Mouse (Mus musculus) gastrocnemius, postnatal 25 days (tissue): ENCODE results near the gene Lyrm4. TPM values are rescaled to one million over a fixed set of nuclear protein-coding genes. Genes with fewer than 3 reads are reported as not detected.

Experiments used
- DNase-seq: peaks from one replicate; pipeline ENCODE4 v3.0.0; 2022
- long read RNA-seq, 2 experiments: library from polyadenylated mRNA; stranded (forward); transcript quantifications; one replicate each; pipeline ENCODE4 v2.0.0; 2021
- total RNA-seq, 2 experiments: library from RNA; stranded (reverse); gene quantifications; 1 replicate in 1 of 2; 2 replicates in 1 of 2; pipeline ENCODE4 v1.2.3; 2021

Lyrm4 gene
- total RNA-seq = 1 to 10 TPM; 5.8 TPM
- long read RNA-seq, experiment 1, transcript Lyrm4-201 (3 exons, 2,086 nt) = major isoform, 13 of 85 reads
- long read RNA-seq, experiment 1, partial matches to known transcripts = 0 of 85 reads
- long read RNA-seq, experiment 1, other reads (novel, unspliced or antisense) = 72 of 85 reads
- long read RNA-seq, experiment 2, transcript Lyrm4-201 (3 exons, 2,086 nt) = major isoform, 8 of 52 reads
- long read RNA-seq, experiment 2, partial matches to known transcripts = 0 of 52 reads
- long read RNA-seq, experiment 2, other reads (novel, unspliced or antisense) = 44 of 52 reads

- DNase-seq = peak; percentile 96
Observed at GRCm38 (mm10) chr13:36117143-36118014, at the start of gene Lyrm4, which contains the start of gene Fars2. Gene Lyrm4 (minus strand): TSS chr13:36117526. Gene Fars2 (plus strand): TSS chr13:36117412.

GRCm38 (mm10) chr13:36163898-36164297 is 46.6 kb upstream of the Lyrm4 start:
- DNase-seq = no peak

- no peak for DNase-seq
Observed at GRCm38 (mm10) chr13:36163411-36163810, 46.1 kb upstream of the Lyrm4 start.

- no peak for DNase-seq
Observed at GRCm38 (mm10) chr13:36156340-36156931, 39.1 kb upstream of the Lyrm4 start.

- no peak for DNase-seq
Observed at GRCm38 (mm10) chr13:36152728-36153498, 35.6 kb upstream of the Lyrm4 start.

- no peak for DNase-seq
Observed at GRCm38 (mm10) chr13:36150272-36150671, 32.9 kb upstream of the Lyrm4 start.

- DNase-seq = no peak
Observed at GRCm38 (mm10) chr13:36149175-36149939, 32.0 kb upstream of the Lyrm4 start.

GRCm38 (mm10) chr13:36145601-36146000 is 28.3 kb upstream of the Lyrm4 start:
- no peak for DNase-seq

GRCm38 (mm10) chr13:36140247-36141016 is 23.1 kb upstream of the Lyrm4 start:
- peak; percentile 20 for DNase-seq

- no peak for DNase-seq
Observed at GRCm38 (mm10) chr13:36139703-36140102, 22.4 kb upstream of the Lyrm4 start.

GRCm38 (mm10) chr13:36131992-36132649 is 14.8 kb upstream of the Lyrm4 start:
- no peak for DNase-seq

GRCm38 (mm10) chr13:36131401-36131800 is 14.1 kb upstream of the Lyrm4 start:
- DNase-seq = no peak

GRCm38 (mm10) chr13:36129360-36130054 is 12.2 kb upstream of the Lyrm4 start:
- no peak for DNase-seq

- no peak for DNase-seq
Observed at GRCm38 (mm10) chr13:36120606-36121005, 3.3 kb upstream of the Lyrm4 start.

- DNase-seq = no peak
Observed at GRCm38 (mm10) chr13:36119684-36120083, 2.4 kb upstream of the Lyrm4 start.

- DNase-seq = peak; percentile 27
Observed at GRCm38 (mm10) chr13:36116520-36117142, 695 bp downstream of the Lyrm4 start.

- no peak for DNase-seq
Observed at GRCm38 (mm10) chr13:36113181-36113580, 4.1 kb downstream of the Lyrm4 start.

- no peak for DNase-seq
Observed at GRCm38 (mm10) chr13:36111331-36111730, 6.0 kb downstream of the Lyrm4 start.

GRCm38 (mm10) chr13:36108528-36108927 is 8.8 kb downstream of the Lyrm4 start:
- no peak for DNase-seq
